Mouse (Mus musculus) liver, embryonic 13.5 days (tissue): Measurements from ENCODE around the gene Leng8. TPM values are rescaled to one million over a fixed set of nuclear protein-coding genes. Genes with fewer than 3 reads are reported as not detected.

Source experiments
- ATAC-seq: fragments of 200-750 bp; cut with Nextera tagmentation; 2 replicates; pipeline ENCODE4 v1.8.0; 2017; ENCODE audit warnings: low read depth, mild to moderate bottlenecking, moderate number of reproducible peaks, moderate library complexity
- DNase-seq: peaks from one replicate; pipeline ENCODE4 v3.0.0; 2022
- H3K27ac ChIP-seq: fragments of 300-500 bp; sonication (generic); 2 replicates; pipeline ENCODE4 v1.5.1; 2015; ENCODE audit warnings: moderate library complexity, mild to moderate bottlenecking, inconsistent platforms
- H3K27me3 ChIP-seq: fragments of 300-500 bp; sonication (generic); 2 replicates; pipeline ENCODE4 v1.6.1; 2015; ENCODE audit warnings: mild to moderate bottlenecking, inconsistent platforms
- H3K36me3 ChIP-seq: fragments of 300-500 bp; sonication (generic); 2 replicates; pipeline ENCODE4 v1.6.1; 2015; ENCODE audit warnings: mild to moderate bottlenecking, inconsistent platforms
- H3K4me1 ChIP-seq: fragments of 300-500 bp; sonication (generic); replicated peaks from 2 replicates; pipeline ENCODE4 v1.6.1; 2015; ENCODE audit warnings: inconsistent platforms
- H3K4me2 ChIP-seq: fragments of 300-500 bp; sonication (generic); 2 replicates; pipeline ENCODE4 v1.6.1; 2015; ENCODE audit warnings: inconsistent platforms, mild to moderate bottlenecking, moderate library complexity
- H3K4me3 ChIP-seq: fragments of 300-500 bp; sonication (generic); replicated peaks from 2 replicates; pipeline ENCODE4 v1.5.1; 2015; ENCODE audit warnings: mild to moderate bottlenecking, inconsistent platforms
- H3K9ac ChIP-seq: fragments of 300-500 bp; sonication (generic); 2 replicates; pipeline ENCODE4 v1.6.1; 2015; ENCODE audit warnings: mild to moderate bottlenecking, inconsistent platforms
- H3K9me3 ChIP-seq: fragments of 300-500 bp; sonication (generic); replicated peaks from 2 replicates; pipeline ENCODE4 v1.6.1; 2016; ENCODE audit warnings: inconsistent platforms
- WGBS: fragments of 180-500 bp; shearing (Covaris S2); methylation state at CpG from one replicate; pipeline ENCODE4 v1.1.7; 2015; ENCODE audit not compliant: insufficient replicate concordance; 5-methylcytosine and 5-hydroxymethylcytosine counted together
- polyA plus RNA-seq: library from polyadenylated mRNA; unstranded; fragments of >200 nt; fragmentation: Nextera tagmentation; extraction: Ambion mirVana; gene quantifications from 2 replicates; pipeline ENCODE4 v1.2.1, GENCODE M21; 2015

Gene Leng8
- polyA plus RNA-seq, 1 experiment from 2014 or later: 16.3 TPM

DNA sequence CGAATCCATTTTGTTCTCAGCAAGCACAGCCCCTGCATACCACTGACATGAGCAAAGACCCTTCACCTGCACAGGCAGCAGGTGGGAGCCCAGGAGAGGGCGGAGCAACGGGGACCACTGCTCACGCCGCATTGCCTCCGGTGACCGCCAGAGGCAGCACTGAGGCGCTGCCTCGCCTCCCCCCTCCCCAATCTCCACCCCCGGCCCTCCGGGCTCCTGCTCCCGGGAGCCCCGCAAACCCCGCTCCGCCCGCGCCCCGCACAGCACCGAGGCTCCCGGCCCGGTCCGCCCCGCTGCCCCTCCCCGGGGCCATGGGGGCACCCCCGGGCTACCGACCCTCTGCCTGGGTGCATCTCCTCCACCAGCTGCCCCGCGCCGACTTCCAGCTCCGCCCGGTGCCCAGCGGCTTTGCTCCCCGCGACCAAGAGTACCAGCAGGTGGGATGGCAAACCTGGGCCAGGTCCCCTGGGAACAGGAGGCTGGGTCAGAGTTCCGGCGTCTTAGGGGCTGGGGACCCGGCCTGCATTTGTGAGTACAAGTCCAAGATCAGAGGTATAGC is 17.4 kb upstream of the Leng8 start, which contains the start of gene Ttyh1:
Gene Ttyh1 (plus strand): TSS at position 65 of the 559 bp plus-strand sequence.
- Histone ChIP-seq H3K9ac (no peak within 1 kb of the TSS), H3K36me3 (no peaks in the 10 kb centered on the region), H3K4me2 (peak within 1 kb of the TSS; percentile 33), H3K27me3 (peaks cover 46% of the 10 kb centered on the region), H3K4me3 (0 out of 2 replicates have a peak within 1 kb of the TSS, but pooled peaks have one; percentile 14), H3K27ac (no peak within 1 kb of the TSS), H3K4me1 (peaks cover 3% of the 10 kb centered on the region), H3K9me3 (no peaks in the 10 kb centered on the region)
- WGBS: 4% methylated on average over 35 of the region's 37 CpGs
- ATAC-seq (no peak), DNase-seq (no peak)

GRCm38 (mm10) chr7:4119976-4120921 is 16.6 kb upstream of the Leng8 start:
- ATAC-seq (no peak), DNase-seq (no peak)
- H3K4me1 ChIP-seq: peaks cover 3% of the 10 kb centered on the region
- H3K9me3 ChIP-seq: no peaks in the 10 kb centered on the region
- no peak overlapping the region for H3K9ac ChIP-seq
- H3K36me3 ChIP-seq: no peaks in the 10 kb centered on the region
- H3K4me2 ChIP-seq: no peak overlapping the region
- WGBS: 22% methylated on average over 19 of the region's 19 CpGs
- no peak overlapping the region for H3K4me3 ChIP-seq
- H3K27ac ChIP-seq: no peak overlapping the region
- H3K27me3 ChIP-seq: peaks cover 46% of the 10 kb centered on the region

- H3K36me3 ChIP-seq: no peaks in the 10 kb centered on the region
- no peak overlapping the region for H3K9ac ChIP-seq
- no peak overlapping the region for H3K4me2 ChIP-seq
- ATAC-seq (no peak), DNase-seq (no peak)
- peaks cover 3% of the 10 kb centered on the region for H3K4me1 ChIP-seq
- H3K4me3 ChIP-seq: no peak overlapping the region
- no peaks in the 10 kb centered on the region for H3K9me3 ChIP-seq
- no peak overlapping the region for H3K27ac ChIP-seq
- H3K27me3 ChIP-seq: peaks cover 42% of the 10 kb centered on the region
- WGBS: 40% methylated on average over 11 of the region's 11 CpGs
Measured at GRCm38 (mm10) chr7:4122076-4122768, 14.6 kb upstream of the Leng8 start.

DNA sequence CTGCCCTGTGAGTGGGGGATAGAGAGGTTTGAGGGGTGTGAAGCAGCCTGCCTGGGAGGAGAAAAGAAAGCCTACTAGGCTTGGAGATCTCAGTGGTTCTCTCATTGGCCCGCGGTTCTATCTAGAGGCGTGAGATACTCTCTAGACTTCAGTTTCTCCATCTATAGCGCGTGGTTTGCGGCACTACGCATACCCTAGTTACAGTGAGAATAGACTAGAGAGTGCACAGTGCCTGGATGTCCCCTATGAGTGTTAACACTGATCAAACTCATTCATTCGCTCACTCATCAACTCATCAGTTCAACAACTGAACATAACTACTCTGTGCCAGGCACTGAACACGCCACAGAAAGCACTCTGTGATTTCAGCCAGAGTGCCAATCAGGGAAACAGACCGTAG is 14.1 kb upstream of the Leng8 start:
- H3K4me3 ChIP-seq: no peak overlapping the region
- no peak overlapping the region for H3K27ac ChIP-seq
- DNase-seq (no peak), ATAC-seq (no peak)
- no peak overlapping the region for H3K4me2 ChIP-seq
- peaks cover 42% of the 10 kb centered on the region for H3K27me3 ChIP-seq
- H3K36me3 ChIP-seq: no peaks in the 10 kb centered on the region
- 69% methylated on average over 10 of the region's 10 CpGs for WGBS
- peaks cover 3% of the 10 kb centered on the region for H3K4me1 ChIP-seq
- H3K9me3 ChIP-seq: no peaks in the 10 kb centered on the region
- no peak overlapping the region for H3K9ac ChIP-seq

DNA sequence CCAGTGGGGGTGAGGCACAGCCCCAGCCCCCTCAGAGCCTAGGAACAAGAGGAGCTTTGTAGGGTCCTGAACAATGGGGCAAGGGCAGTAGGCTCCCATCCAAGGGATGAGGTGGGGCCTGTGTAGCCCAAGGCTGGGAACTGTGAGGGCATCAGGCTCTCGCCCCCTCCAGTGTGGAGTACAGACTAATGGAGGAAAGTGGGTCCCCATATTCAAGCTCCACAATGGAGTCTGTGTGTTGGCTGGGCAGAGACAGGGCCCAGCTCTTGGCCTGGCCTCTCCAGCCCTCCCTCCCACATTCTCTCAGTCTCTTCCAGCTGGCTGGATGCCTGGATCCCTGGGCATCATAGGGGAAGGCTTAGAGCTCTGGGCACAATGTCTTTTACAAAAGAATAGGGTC is 13.1 kb upstream of the Leng8 start:
- WGBS: 46% methylated on average over 1 of the region's 1 CpGs
- no peak overlapping the region for H3K27ac ChIP-seq
- no peaks in the 10 kb centered on the region for H3K36me3 ChIP-seq
- no peak overlapping the region for H3K4me2 ChIP-seq
- H3K4me1 ChIP-seq: peaks cover 3% of the 10 kb centered on the region
- DNase-seq: no peak
- peaks cover 36% of the 10 kb centered on the region for H3K27me3 ChIP-seq
- no peak overlapping the region for H3K4me3 ChIP-seq
- no peaks in the 10 kb centered on the region for H3K9me3 ChIP-seq
- ATAC-seq: no peak
- no peak overlapping the region for H3K9ac ChIP-seq

DNA sequence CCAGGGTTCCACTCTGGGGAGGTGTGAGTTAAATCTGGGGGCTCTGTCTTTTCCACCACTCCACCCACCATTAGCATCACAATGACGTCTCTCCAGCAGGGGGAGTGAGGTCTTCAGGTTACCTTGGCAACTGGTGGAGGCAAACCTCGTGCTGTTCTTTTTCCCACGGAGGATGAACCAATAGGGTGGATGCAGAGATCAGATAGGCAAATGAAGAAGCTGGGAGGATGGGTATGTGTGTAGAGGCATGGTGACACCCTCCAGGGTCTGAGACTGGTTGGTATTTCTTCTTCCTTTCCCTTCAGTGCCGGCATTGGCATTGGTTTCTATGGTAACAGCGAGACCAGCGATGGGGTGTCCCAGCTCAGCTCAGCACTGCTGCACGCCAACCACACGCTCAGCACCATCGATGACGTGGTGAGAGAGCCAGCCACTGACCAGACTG is 12.5 kb upstream of the Leng8 start:
- ATAC-seq (peak; percentile 40; the same call in 1 of the 2 replicates), DNase-seq (no peak)
- 7% methylated on average over 10 of the region's 10 CpGs for WGBS
- Histone ChIP-seq H3K4me1 (peaks cover 2% of the 10 kb centered on the region), H3K4me3 (no peak overlapping the region), H3K27ac (no peak overlapping the region), H3K4me2 (no peak overlapping the region), H3K9ac (no peak overlapping the region), H3K36me3 (no peaks in the 10 kb centered on the region), H3K27me3 (peaks cover 30% of the 10 kb centered on the region), H3K9me3 (no peaks in the 10 kb centered on the region)

DNA sequence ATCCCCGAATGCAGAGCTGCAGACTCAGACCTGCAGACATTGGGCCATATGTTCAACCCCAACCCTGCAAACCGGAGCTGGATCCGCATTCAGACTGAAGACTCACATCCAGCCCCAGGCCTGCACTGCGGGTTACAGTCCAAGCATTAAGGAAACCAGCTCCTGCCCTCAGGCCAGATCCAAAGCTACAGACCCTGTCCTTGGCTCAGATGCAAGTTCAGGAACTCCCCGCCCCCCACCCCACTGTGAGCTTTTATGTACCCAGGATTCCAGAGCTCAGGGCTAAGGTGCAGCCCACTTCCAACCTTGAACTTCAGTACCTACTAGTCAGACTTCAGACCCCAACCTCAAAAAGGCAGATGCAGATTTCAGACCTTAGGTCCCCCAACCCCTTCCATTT is 12.0 kb upstream of the Leng8 start:
- Histone ChIP-seq H3K9ac (no peak overlapping the region), H3K4me3 (no peak overlapping the region), H3K27ac (no peak overlapping the region), H3K27me3 (peaks cover 25% of the 10 kb centered on the region), H3K4me2 (no peak overlapping the region), H3K9me3 (no peaks in the 10 kb centered on the region), H3K36me3 (no peaks in the 10 kb centered on the region), H3K4me1 (no peaks in the 10 kb centered on the region)
- WGBS: 32% methylated on average over 5 of the region's 5 CpGs
- no peak for ATAC-seq
- no peak for DNase-seq

- Histone ChIP-seq H3K4me3 (no peak overlapping the region), H3K4me2 (no peak overlapping the region), H3K27me3 (peaks cover 21% of the 10 kb centered on the region), H3K27ac (no peak overlapping the region), H3K9me3 (no peaks in the 10 kb centered on the region), H3K9ac (no peak overlapping the region), H3K4me1 (no peaks in the 10 kb centered on the region), H3K36me3 (no peaks in the 10 kb centered on the region)
- 20% methylated on average over 9 of the region's 9 CpGs for WGBS
- DNase-seq (no peak), ATAC-seq (no peak)
Measured at GRCm38 (mm10) chr7:4125306-4125705, 11.5 kb upstream of the Leng8 start.

DNA sequence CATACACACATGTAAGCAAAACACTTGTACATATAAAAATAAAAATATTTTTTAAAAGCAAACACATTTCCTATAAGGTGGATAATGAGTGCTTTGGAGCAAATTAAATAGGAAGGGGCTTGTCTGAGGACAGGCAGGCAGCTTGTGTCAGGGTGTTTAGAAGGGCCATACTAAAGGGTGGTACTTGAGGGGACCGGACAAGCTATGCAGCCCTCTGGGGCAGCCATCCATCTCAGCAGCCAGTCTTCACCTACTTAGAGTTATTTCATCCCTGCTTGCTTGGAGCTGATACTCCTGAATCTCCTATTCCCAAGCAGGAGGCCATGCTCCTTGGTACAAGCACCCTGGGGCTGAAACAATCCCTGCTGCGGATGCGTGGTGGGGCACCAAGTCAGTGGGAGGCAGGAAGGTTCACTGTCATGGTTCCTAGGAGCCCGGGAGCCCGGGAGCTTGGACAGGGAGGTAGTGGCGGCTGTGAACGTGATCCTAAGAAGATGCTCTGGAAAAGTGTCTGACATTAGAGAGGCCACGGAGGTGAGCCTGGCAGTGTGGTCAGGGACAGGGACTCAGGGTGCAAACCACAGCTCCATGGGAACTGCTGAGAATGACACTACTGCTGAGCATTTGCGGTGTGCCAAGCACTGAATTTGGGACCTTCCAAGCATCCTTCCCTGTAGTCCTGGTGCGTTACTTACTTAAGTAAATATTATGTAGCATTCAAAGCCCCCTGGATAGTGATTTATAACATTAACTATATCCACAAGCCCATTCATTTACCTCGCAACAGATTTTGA is 9.7 kb upstream of the Leng8 start:
- peaks cover 5% of the 10 kb centered on the region; the same call in 1 of the 2 replicates for H3K4me1 ChIP-seq
- H3K36me3 ChIP-seq: no peaks in the 10 kb centered on the region
- no peaks in the 10 kb centered on the region for H3K9me3 ChIP-seq
- H3K27ac ChIP-seq: no peak overlapping the region
- H3K27me3 ChIP-seq: peaks cover 4% of the 10 kb centered on the region; the same call in 1 of the 2 replicates
- no peak overlapping the region for H3K4me3 ChIP-seq
- DNase-seq (no peak), ATAC-seq (no peak)
- H3K4me2 ChIP-seq: no peak overlapping the region
- H3K9ac ChIP-seq: no peak overlapping the region
- 72% methylated on average over 11 of the region's 11 CpGs for WGBS

- H3K27ac ChIP-seq: no peak overlapping the region
- H3K4me1 ChIP-seq: peaks cover 5% of the 10 kb centered on the region; the same call in 1 of the 2 replicates
- no peak overlapping the region for H3K4me2 ChIP-seq
- H3K4me3 ChIP-seq: no peak overlapping the region
- WGBS: 66% methylated on average over 4 of the region's 4 CpGs
- no peak for ATAC-seq
- DNase-seq: no peak
- H3K36me3 ChIP-seq: no peaks in the 10 kb centered on the region
- H3K27me3 ChIP-seq: no peaks in the 10 kb centered on the region
- no peak overlapping the region for H3K9ac ChIP-seq
- H3K9me3 ChIP-seq: no peaks in the 10 kb centered on the region
Measured at GRCm38 (mm10) chr7:4127894-4128293, 8.9 kb upstream of the Leng8 start.
